Mouse (Mus musculus): ENCODE data around the gene Nrxn2. TPM values are rescaled to one million over a fixed set of nuclear protein-coding genes. Genes with fewer than 3 reads are reported as not detected.

The Nrxn2 gene
- polyA plus RNA-seq, 1 experiment: 2.9 TPM

DNA sequence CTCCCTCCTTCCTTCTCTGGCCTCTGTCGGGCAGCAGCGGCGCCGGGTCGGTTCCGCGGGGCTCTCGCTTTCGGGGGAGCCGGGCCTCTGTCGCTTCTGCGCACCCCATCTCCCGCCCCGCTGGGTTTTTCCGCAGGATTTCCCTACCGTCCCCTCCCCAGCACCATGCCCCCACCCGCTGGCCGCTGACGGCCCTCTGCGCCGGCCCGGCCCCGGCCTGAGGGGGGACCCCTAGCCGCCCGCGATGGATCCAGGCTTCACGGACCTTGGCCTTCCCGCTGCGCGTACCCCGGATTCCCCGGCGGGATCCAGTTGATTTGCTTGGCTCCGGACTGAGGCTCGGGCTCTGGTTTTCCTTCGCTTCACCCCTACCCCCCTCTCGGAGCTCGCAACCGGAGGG, 79.3 kb downstream of the Nrxn2 start:
- peak overlapping the region; percentile 37; the same call in 1 of the 2 replicates for H3K4me3 ChIP-seq (ENCODE audit: low read depth, low read length)
- peaks cover 6% of the 10 kb centered on the region for H3K4me1 ChIP-seq (ENCODE audit: control insufficient read depth, insufficient read depth, insufficient read length, low read length)
- H3K27ac ChIP-seq (ENCODE audit: insufficient read depth, low read depth, low read length): no peak overlapping the region
- TF ChIP-seq POLR2A (IDR thresholded peaks at IDR 0.05; ENCODE audit: low read depth, low read length) (no peak), CTCF (IDR thresholded peaks at IDR 0.05; ENCODE audit: extremely low read depth, insufficient read length, insufficient replicate concordance, low read depth, low read length) (no peak)
- WGBS: 1% methylated on average over 39 of the region's 39 CpGs
- H3K36me3 ChIP-seq (ENCODE audit: control insufficient read depth, insufficient read depth, low read length): no peaks in the 10 kb centered on the region
- H3K27me3 ChIP-seq (ENCODE audit: control insufficient read depth, insufficient read depth, low read length): peaks cover 67% of the 10 kb centered on the region

DNA sequence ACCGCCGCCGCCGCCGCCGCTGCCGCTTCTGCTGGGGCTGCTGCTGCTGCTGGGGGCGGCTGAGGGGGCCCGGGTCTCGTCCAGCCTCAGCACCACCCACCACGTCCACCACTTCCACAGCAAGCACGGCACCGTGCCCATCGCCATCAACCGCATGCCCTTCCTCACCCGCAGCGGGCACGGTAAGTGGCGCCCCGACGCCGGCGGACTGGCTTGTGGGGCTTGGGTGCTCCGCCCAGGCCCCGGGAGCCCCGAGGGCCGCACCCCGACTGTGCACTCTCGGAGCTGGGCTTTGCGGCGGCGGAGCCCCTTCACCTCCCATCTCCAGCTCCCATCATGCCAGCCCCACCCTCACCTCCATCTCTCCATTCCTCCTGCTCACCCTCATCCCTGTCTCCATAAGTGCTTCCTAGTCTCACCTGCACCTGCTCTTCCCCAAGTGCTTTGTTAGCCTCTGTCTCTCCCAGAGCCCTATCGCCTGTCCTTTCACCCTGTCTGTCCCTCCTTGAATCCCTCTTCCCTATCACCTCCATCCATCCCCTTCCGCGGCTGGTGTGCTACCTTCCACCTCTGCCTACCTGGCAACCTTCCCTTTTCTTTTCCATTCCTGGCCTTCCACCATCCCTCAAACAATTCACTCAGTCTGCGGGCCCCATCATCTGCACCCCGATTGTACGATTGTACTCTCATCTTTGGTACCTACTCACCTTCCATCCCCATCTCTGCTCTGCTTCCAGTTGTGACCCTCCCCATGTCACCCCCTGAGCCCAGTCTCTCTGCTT, 80.0 kb downstream of the Nrxn2 start:
- Histone ChIP-seq H3K4me1 (ENCODE audit: control insufficient read depth, insufficient read depth, insufficient read length, low read length) (peaks cover 6% of the 10 kb centered on the region), H3K27ac (ENCODE audit: insufficient read depth, low read depth, low read length) (no peak overlapping the region), H3K27me3 (ENCODE audit: control insufficient read depth, insufficient read depth, low read length) (peaks cover 74% of the 10 kb centered on the region), H3K4me3 (ENCODE audit: low read depth, low read length) (no peak overlapping the region; the same call in 1 of the 2 replicates), H3K36me3 (ENCODE audit: control insufficient read depth, insufficient read depth, low read length) (no peaks in the 10 kb centered on the region)
- 4% methylated on average over 34 of the region's 38 CpGs for WGBS
- TF ChIP-seq POLR2A (IDR thresholded peaks at IDR 0.05; ENCODE audit: low read depth, low read length): no peak
- TF ChIP-seq CTCF (IDR thresholded peaks at IDR 0.05; ENCODE audit: extremely low read depth, insufficient read length, insufficient replicate concordance, low read depth, low read length): no peak

DNA sequence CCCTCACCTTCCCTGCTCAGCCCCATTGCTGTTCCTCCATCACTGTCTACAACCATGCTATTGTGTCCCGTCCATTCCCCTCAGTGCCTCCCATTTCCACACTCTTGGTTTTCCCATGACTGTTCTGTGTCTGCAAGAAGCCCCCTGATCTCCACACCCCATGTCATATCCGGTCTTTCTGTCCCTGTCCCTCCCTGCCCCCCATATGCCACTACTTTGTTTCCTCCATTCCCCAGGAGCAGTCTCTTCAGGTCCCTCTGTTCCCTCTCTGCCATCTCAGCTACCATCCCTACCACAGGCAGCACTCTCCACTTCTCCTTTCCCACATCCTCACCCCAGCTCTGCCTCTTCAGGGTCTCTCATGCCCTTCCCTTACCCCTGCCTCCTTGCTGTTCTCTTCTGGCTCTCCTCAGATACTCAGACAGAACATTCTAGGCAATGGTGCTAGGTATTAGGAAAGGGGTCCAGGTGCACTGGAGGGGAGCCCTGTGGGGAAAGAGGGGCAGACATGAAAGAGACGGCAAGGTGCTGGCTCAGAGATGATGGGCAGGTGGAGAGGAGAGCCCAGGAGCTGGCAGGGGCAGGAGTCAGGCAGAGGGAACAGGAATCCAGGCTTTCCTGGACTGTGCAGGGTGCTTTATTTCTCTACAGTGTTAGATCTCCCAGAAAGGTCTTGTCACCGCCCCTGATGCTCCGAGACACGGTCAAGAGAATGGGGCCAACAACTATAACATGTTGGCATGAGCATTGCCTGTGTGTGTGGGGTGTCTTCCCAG, 81.5 kb downstream of the Nrxn2 start:
- Histone ChIP-seq H3K4me3 (ENCODE audit: low read depth, low read length) (no peak overlapping the region), H3K27me3 (ENCODE audit: control insufficient read depth, insufficient read depth, low read length) (peaks cover 65% of the 10 kb centered on the region), H3K27ac (ENCODE audit: insufficient read depth, low read depth, low read length) (no peak overlapping the region), H3K4me1 (ENCODE audit: control insufficient read depth, insufficient read depth, insufficient read length, low read length) (peaks cover 6% of the 10 kb centered on the region), H3K36me3 (ENCODE audit: control insufficient read depth, insufficient read depth, low read length) (no peaks in the 10 kb centered on the region)
- no peak for TF ChIP-seq CTCF (IDR thresholded peaks at IDR 0.05; ENCODE audit: extremely low read depth, insufficient read length, insufficient replicate concordance, low read depth, low read length)
- no peak for TF ChIP-seq POLR2A (IDR thresholded peaks at IDR 0.05; ENCODE audit: low read depth, low read length)
- WGBS: 61% methylated on average over 6 of the region's 6 CpGs

DNA sequence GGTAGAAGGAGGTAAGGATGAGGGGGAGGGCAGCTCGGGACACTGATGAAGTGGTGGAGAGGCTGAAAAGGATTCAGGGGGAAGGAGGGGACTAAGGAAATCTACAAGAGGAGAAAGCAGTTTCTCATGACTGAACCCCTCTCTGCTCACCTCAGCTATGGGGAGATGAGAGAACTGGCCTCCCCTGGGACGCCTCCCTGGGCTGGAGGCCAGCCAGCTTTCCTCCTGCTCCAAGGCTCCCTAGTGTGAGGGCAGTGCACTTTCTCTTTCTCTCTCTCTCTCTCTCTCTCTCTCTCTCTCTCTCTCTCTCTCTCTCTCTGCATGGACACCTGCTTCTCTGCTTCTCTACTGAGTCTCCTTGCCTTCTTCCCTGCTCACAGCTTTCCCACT, 82.1 kb downstream of the Nrxn2 start:
- TF ChIP-seq POLR2A (IDR thresholded peaks at IDR 0.05; ENCODE audit: low read depth, low read length) (no peak), CTCF (IDR thresholded peaks at IDR 0.05; ENCODE audit: extremely low read depth, insufficient read length, insufficient replicate concordance, low read depth, low read length) (no peak)
- peaks cover 59% of the 10 kb centered on the region for H3K27me3 ChIP-seq (ENCODE audit: control insufficient read depth, insufficient read depth, low read length)
- H3K27ac ChIP-seq (ENCODE audit: insufficient read depth, low read depth, low read length): no peak overlapping the region
- peaks cover 6% of the 10 kb centered on the region for H3K4me1 ChIP-seq (ENCODE audit: control insufficient read depth, insufficient read depth, insufficient read length, low read length)
- no peaks in the 10 kb centered on the region for H3K36me3 ChIP-seq (ENCODE audit: control insufficient read depth, insufficient read depth, low read length)
- H3K4me3 ChIP-seq (ENCODE audit: low read depth, low read length): no peak overlapping the region
- WGBS: 27% methylated on average over 2 of the region's 2 CpGs

DNA sequence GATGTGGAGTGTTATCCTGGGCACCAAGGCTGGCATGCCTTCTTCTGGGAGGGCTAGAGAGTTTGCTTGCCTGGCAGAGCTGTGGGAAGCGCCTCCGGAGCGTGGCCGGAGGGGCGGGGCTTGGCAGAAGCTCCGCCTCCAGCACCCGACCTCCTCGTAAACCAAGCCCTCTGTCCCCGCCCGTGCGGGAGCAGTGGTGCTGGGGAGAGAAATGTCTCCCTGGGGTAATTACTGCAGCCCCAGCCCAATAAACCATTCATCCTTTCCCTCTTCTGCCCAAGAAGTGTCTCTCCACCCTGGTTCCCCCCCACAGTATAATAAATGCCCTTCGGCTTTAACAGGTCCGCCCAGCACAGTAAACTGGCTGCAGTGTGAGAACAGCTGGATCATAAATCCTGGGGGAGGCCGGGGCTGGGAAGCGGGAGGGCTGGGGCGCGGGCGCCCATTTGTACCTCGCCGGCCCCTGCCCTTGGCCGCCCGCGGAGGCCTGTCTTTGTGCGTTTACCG, 83.6 kb downstream of the Nrxn2 start:
- Histone ChIP-seq H3K4me3 (ENCODE audit: low read depth, low read length) (peak overlapping the region; percentile 29), H3K27ac (ENCODE audit: insufficient read depth, low read depth, low read length) (no peak overlapping the region), H3K27me3 (ENCODE audit: control insufficient read depth, insufficient read depth, low read length) (peaks cover 47% of the 10 kb centered on the region), H3K4me1 (ENCODE audit: control insufficient read depth, insufficient read depth, insufficient read length, low read length) (peaks cover 8% of the 10 kb centered on the region), H3K36me3 (ENCODE audit: control insufficient read depth, insufficient read depth, low read length) (no peaks in the 10 kb centered on the region)
- TF ChIP-seq CTCF (IDR thresholded peaks at IDR 0.05; ENCODE audit: extremely low read depth, insufficient read length, insufficient replicate concordance, low read depth, low read length): no peak
- TF ChIP-seq POLR2A (IDR thresholded peaks at IDR 0.05; ENCODE audit: low read depth, low read length): no peak
- WGBS: 1% methylated on average over 25 of the region's 25 CpGs

DNA sequence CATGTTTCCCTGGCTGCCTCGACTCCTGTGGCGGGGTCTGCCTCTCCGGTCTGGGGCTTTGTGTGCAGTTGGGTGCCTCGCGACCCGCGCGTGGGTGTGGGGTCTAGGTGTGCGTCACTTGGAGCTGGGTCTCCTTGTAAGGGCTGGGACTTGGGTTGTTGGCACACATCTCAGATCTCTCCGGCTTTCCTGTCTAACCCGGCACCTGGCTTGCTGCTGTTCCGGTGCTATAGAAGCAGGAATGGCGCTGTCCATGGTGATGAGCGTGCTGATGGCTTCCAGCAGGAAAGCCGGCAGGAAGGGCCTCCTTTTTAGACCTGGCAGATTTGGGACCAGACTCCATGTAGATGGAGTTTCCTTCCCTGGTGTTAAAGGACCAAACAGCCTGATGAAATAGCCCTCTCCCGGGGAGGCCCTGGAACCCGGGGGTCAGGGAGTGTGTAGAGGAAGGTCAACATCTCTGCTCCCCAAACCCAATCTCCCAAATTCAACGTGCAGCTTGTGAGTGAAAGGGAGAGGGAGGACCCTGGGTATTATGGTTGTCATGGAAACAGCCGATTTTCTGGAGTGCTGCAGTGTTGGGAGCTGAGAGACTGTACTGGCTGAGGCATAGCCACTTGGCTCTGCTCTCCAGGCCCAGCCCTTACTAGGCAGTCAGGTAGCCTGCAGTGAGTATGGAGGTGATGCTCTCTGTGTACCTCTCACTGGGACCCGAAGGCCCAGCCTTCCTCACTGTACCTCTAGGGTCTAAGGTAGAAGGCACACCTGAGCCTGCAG, 84.2 kb downstream of the Nrxn2 start:
- 3% methylated on average over 20 of the region's 20 CpGs for whole genome bisulfite sequencing
- TF ChIP-seq POLR2A (IDR thresholded peaks at IDR 0.05; ENCODE audit: low read depth, low read length) (no peak), CTCF (IDR thresholded peaks at IDR 0.05; ENCODE audit: extremely low read depth, insufficient read length, insufficient replicate concordance, low read depth, low read length) (no peak)
- Histone ChIP-seq H3K4me3 (ENCODE audit: low read depth, low read length) (peak overlapping the region; percentile 29), H3K27me3 (ENCODE audit: control insufficient read depth, insufficient read depth, low read length) (peaks cover 45% of the 10 kb centered on the region), H3K27ac (ENCODE audit: insufficient read depth, low read depth, low read length) (no peak overlapping the region), H3K36me3 (ENCODE audit: control insufficient read depth, insufficient read depth, low read length) (no peaks in the 10 kb centered on the region), H3K4me1 (ENCODE audit: control insufficient read depth, insufficient read depth, insufficient read length, low read length) (peaks cover 8% of the 10 kb centered on the region)

All from small intestine, adult 2 months (tissue).